Mouse (Mus musculus) kidney, postnatal 0 days (tissue): ENCODE results near the gene Ppfibp1. TPM values are rescaled to one million over a fixed set of nuclear protein-coding genes. Genes with fewer than 3 reads are reported as not detected.

Experiments used
- ATAC-seq: fragments of 200-750 bp; cut with Nextera tagmentation; replicated peaks from 2 replicates; pipeline ENCODE4 v1.8.0; 2017; ENCODE audit warnings: low read depth, moderate number of reproducible peaks, moderate TSS enrichment, moderate library complexity; ENCODE audit not compliant: low FRiP score
- DNase-seq: peaks from one replicate; pipeline ENCODE4 v3.0.0-alpha.2; 2016; ENCODE audit warnings: low spot score
- H3K27ac ChIP-seq: fragments of 300-500 bp; sonication (generic); 2 replicates; pipeline ENCODE4 v1.5.1; 2014; ENCODE audit warnings: mild to moderate bottlenecking
- H3K27me3 ChIP-seq: fragments of 300-500 bp; sonication (generic); 2 replicates; pipeline ENCODE4 v1.6.1; 2014; ENCODE audit warnings: low read length, mixed read lengths; ENCODE audit not compliant: insufficient read depth
- H3K36me3 ChIP-seq: fragments of 300-500 bp; sonication (generic); 2 replicates; pipeline ENCODE4 v1.6.1; 2014; ENCODE audit warnings: low read length, mixed read lengths; ENCODE audit not compliant: insufficient read depth
- H3K4me1 ChIP-seq: fragments of 300-500 bp; sonication (generic); replicated peaks from 2 replicates; pipeline ENCODE4 v1.6.1; 2014; ENCODE audit warnings: antibody characterized with exemption, low read length, mixed read lengths; ENCODE audit not compliant: insufficient read depth
- H3K4me2 ChIP-seq: fragments of 300-500 bp; sonication (generic); 2 replicates; pipeline ENCODE4 v1.6.1; 2014; ENCODE audit warnings: mild to moderate bottlenecking, low read length, moderate library complexity, mixed read lengths
- H3K4me3 ChIP-seq: fragments of 300-500 bp; sonication (generic); replicated peaks from 2 replicates; pipeline ENCODE4 v1.5.1; 2014; ENCODE audit warnings: low read depth, low read length
- H3K9ac ChIP-seq: fragments of 300-500 bp; sonication (generic); 2 replicates; pipeline ENCODE4 v1.6.1; 2014; ENCODE audit warnings: low read depth, low read length
- H3K9me3 ChIP-seq: fragments of 300-500 bp; sonication (generic); replicated peaks from 2 replicates; pipeline ENCODE4 v1.6.1; 2016; ENCODE audit warnings: low read length, inconsistent platforms, mixed read lengths
- CTCF ChIP-seq: IDR thresholded peaks from 2 replicates; pipeline ENCODE4 v1.5.1; 2016; ENCODE audit warnings: antibody characterized with exemption, low read depth, mild to moderate bottlenecking, moderate library complexity
- WGBS: fragments of 180-500 bp; shearing (Covaris S2); extraction: QIAGEN DNeasy Blood & Tissue Kit; methylation state at CpG from one replicate; pipeline ENCODE4 v1.1.7; 2014; 5-methylcytosine and 5-hydroxymethylcytosine counted together
- polyA plus RNA-seq: library from polyadenylated mRNA; unstranded; fragments of >200 nt; fragmentation: Nextera tagmentation; extraction: Ambion mirVana; gene quantifications from 2 replicates; pipeline ENCODE4 v1.2.1, GENCODE M21; 2015

Gene Ppfibp1
- polyA plus RNA-seq, 1 experiment from 2014 or later = 55.9 TPM

GRCm38 (mm10) chr6:147013546-147013945 lies 125.3 kb downstream of the Ppfibp1 start:
- ATAC-seq = no peak
- Histone ChIP-seq H3K27me3 (no peaks in the 10 kb centered on the region), H3K36me3 (peaks cover 26% of the 10 kb centered on the region), H3K27ac (no peak overlapping the region), H3K9me3 (no peaks in the 10 kb centered on the region), H3K4me3 (no peak overlapping the region), H3K4me2 (no peak overlapping the region), H3K9ac (no peak overlapping the region), H3K4me1 (no peaks in the 10 kb centered on the region)
- TF ChIP-seq CTCF = peak; percentile 27; the same call in 1 of the 2 replicates
- no peak for DNase-seq
- WGBS = 86% methylated on average over 1 of the region's 1 CpGs

GRCm38 (mm10) chr6:147017906-147018305 lies 129.6 kb downstream of the Ppfibp1 start:
- no peaks in the 10 kb centered on the region for H3K9me3 ChIP-seq
- no peak overlapping the region for H3K4me3 ChIP-seq
- no peak for DNase-seq
- no peak overlapping the region for H3K27ac ChIP-seq
- H3K36me3 ChIP-seq = peaks cover 40% of the 10 kb centered on the region
- H3K9ac ChIP-seq = no peak overlapping the region
- 77% methylated on average over 4 of the region's 4 CpGs for WGBS
- no peak overlapping the region for H3K4me2 ChIP-seq
- H3K27me3 ChIP-seq = no peaks in the 10 kb centered on the region
- no peaks in the 10 kb centered on the region for H3K4me1 ChIP-seq
- TF ChIP-seq CTCF = no peak
- no peak for ATAC-seq

DNA sequence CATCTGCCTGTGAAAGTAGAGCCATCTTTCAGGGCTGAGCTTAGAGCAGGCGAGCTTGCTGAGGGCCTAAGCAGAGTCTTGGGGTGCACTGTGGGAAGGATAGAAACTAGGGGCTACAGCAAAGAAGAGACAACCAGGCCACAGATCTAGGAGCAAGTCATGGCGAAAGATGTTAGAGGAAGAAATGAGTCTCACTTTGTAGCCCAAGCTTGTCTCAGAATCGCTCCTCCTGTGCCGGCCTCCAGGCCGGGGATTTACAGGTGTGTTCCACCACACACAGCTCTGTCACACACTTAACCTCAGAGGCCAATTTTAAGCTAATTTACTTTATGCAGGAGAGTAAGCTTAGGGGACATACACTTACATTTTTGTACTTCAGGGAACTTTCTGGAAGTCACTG lies 130.1 kb downstream of the Ppfibp1 start:
- Histone ChIP-seq H3K9ac (no peak overlapping the region), H3K27ac (no peak overlapping the region), H3K4me2 (no peak overlapping the region), H3K4me3 (no peak overlapping the region), H3K9me3 (no peaks in the 10 kb centered on the region), H3K4me1 (no peaks in the 10 kb centered on the region), H3K36me3 (peaks cover 42% of the 10 kb centered on the region), H3K27me3 (no peaks in the 10 kb centered on the region)
- DNase-seq (no peak), ATAC-seq (no peak)
- WGBS = 89% methylated on average over 5 of the region's 5 CpGs
- no peak for TF ChIP-seq CTCF

GRCm38 (mm10) chr6:147021181-147021580 lies 132.9 kb downstream of the Ppfibp1 start:
- H3K9ac ChIP-seq = no peak overlapping the region
- no peak overlapping the region for H3K27ac ChIP-seq
- peaks cover 35% of the 10 kb centered on the region for H3K36me3 ChIP-seq
- TF ChIP-seq CTCF = no peak
- H3K27me3 ChIP-seq = no peaks in the 10 kb centered on the region
- ATAC-seq = no peak
- no peak overlapping the region for H3K4me3 ChIP-seq
- H3K9me3 ChIP-seq = no peaks in the 10 kb centered on the region
- no peak overlapping the region for H3K4me2 ChIP-seq
- 98% methylated on average over 5 of the region's 5 CpGs for WGBS
- no peaks in the 10 kb centered on the region for H3K4me1 ChIP-seq
- DNase-seq = no peak

DNA sequence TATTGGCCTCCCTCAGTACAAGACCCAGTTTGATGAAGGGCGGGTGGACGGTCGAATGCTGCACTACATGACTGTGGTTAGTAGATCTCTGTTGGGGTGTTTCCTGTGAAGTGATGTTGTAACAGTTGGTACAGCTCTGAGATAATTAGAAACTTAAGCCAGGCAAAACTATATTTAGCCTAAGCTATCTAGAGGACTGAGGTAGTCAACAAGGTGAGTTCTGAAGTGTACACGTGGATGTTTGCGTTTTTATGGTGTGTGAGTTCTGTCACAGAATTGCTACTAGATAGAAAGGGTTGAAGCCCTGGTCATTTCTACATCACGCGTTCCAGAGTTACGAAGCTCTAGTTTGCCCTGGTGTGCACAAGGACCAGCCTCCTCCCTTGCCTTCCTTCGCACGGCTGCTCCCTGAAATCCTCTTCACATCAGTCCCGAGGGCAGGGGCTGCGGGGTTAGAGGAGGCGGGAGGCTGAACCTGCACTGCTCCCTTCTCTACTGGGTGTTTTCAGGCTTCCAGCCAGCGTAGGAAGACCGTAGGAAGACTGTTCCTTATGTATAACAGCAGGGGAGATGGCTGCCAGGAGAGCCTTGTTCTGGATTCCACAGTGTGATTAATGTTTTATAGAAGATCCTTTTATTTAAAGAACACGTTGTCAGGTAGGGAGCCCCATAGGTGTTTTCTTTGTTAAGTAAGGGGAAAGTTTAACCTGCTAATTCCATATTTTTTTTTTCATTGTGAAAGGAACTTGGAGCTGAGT lies 134.3 kb downstream of the Ppfibp1 start:
- TF ChIP-seq CTCF = no peak
- Histone ChIP-seq H3K4me3 (no peak overlapping the region), H3K9me3 (no peaks in the 10 kb centered on the region), H3K9ac (no peak overlapping the region), H3K27me3 (no peaks in the 10 kb centered on the region), H3K36me3 (peaks cover 36% of the 10 kb centered on the region), H3K4me1 (no peaks in the 10 kb centered on the region), H3K4me2 (no peak overlapping the region), H3K27ac (no peak overlapping the region)
- DNase-seq = no peak
- ATAC-seq = no peak
- WGBS = 86% methylated on average over 16 of the region's 16 CpGs

DNA sequence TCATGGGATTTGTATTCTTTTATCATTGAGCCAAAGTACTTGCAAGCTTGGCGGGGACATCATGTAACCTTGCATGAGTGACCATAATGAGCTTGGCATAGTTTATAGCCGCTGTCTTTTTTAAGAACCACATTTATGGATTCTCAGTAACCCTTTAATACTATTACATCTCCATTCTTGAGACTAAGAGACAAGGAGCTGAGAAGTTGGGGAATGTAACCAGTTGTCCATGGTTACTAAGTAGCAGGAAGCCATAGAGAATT lies 134.8 kb downstream of the Ppfibp1 start:
- Histone ChIP-seq H3K9me3 (no peaks in the 10 kb centered on the region), H3K4me2 (no peak overlapping the region), H3K4me1 (no peaks in the 10 kb centered on the region), H3K4me3 (no peak overlapping the region), H3K27ac (no peak overlapping the region), H3K9ac (no peak overlapping the region), H3K27me3 (no peaks in the 10 kb centered on the region), H3K36me3 (peaks cover 39% of the 10 kb centered on the region)
- no peak for ATAC-seq
- WGBS = 79% methylated on average over 2 of the region's 2 CpGs
- no peak for TF ChIP-seq CTCF
- DNase-seq = no peak

DNA sequence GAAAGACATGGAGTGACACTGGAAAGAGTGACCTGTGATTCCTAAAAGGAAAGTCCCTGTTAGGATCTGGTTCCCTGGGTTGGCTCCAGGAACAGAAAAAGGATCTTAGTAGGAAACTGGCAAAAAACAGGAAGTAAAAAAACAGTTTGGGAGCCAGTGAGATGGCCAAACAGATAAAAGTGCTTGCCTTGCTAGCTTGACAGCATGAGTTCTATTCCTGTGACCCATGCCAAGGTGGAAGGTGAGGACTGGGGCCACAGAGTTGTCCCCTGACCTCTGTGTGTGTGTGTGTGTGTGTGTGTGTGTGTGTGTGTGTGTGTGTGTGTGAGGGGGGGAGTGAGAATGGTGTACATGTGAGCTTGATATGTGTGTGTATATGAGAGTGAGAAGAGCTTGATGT lies 135.3 kb downstream of the Ppfibp1 start:
- ATAC-seq (no peak), DNase-seq (no peak)
- Histone ChIP-seq H3K9ac (no peak overlapping the region), H3K4me1 (no peaks in the 10 kb centered on the region), H3K4me3 (no peak overlapping the region), H3K27me3 (no peaks in the 10 kb centered on the region), H3K4me2 (no peak overlapping the region), H3K36me3 (peaks cover 44% of the 10 kb centered on the region), H3K9me3 (no peaks in the 10 kb centered on the region), H3K27ac (no peak overlapping the region)
- no peak for TF ChIP-seq CTCF
